Mouse (Mus musculus) embryonic facial prominence, embryonic 14.5 days (tissue): ENCODE measurements around the gene Col6a2. TPM values are rescaled to one million over a fixed set of nuclear protein-coding genes. Genes with fewer than 3 reads are reported as not detected.
A peak's percentile ranks its signal among the peaks of the same experiment; 100 is the strongest.

Experiments used
- ATAC-seq: fragments of 200-750 bp; cut with Nextera tagmentation; 2 replicates; pipeline ENCODE4 v1.8.0; 2017; ENCODE audit warnings: low read depth, moderate number of reproducible peaks, moderate TSS enrichment
- DNase-seq: peaks from one replicate; pipeline ENCODE4 v3.0.0-alpha.2; 2015; ENCODE audit warnings: low spot score
- H3K27ac ChIP-seq: fragments of 300-500 bp; sonication (generic); replicated peaks from 2 replicates; pipeline ENCODE4 v1.5.1; 2014; ENCODE audit warnings: low read depth, mild to moderate bottlenecking, low read length, moderate library complexity
- H3K27me3 ChIP-seq: fragments of 300-500 bp; sonication (generic); replicated peaks from 2 replicates; pipeline ENCODE4 v1.6.1; 2014; ENCODE audit warnings: low read length; ENCODE audit not compliant: control insufficient read depth, insufficient read depth
- H3K36me3 ChIP-seq: fragments of 300-500 bp; sonication (generic); 2 replicates; pipeline ENCODE4 v1.6.1; 2014; ENCODE audit warnings: low read length, mixed read lengths; ENCODE audit not compliant: control insufficient read depth, insufficient read depth
- H3K4me1 ChIP-seq: fragments of 300-500 bp; sonication (generic); 2 replicates; pipeline ENCODE4 v1.6.1; 2014; ENCODE audit warnings: antibody characterized with exemption, low read length; ENCODE audit not compliant: control insufficient read depth, insufficient read depth
- H3K4me2 ChIP-seq: fragments of 300-500 bp; sonication (generic); 2 replicates; pipeline ENCODE4 v1.6.1; 2014; ENCODE audit warnings: low read depth, mild to moderate bottlenecking, low read length, moderate library complexity, mixed read lengths
- H3K4me3 ChIP-seq: fragments of 300-500 bp; sonication (generic); 2 replicates; pipeline ENCODE4 v1.5.1; 2014; ENCODE audit warnings: low read depth, mild to moderate bottlenecking, low read length
- H3K9ac ChIP-seq: fragments of 300-500 bp; sonication (generic); 2 replicates; pipeline ENCODE4 v1.6.1; 2014; ENCODE audit warnings: low read depth, mild to moderate bottlenecking, low read length, moderate library complexity, mixed read lengths
- H3K9me3 ChIP-seq: fragments of 300-500 bp; sonication (generic); 2 replicates; pipeline ENCODE4 v1.6.1; 2016; ENCODE audit warnings: low read length; ENCODE audit not compliant: control insufficient read depth
- WGBS: fragments of 180-500 bp; shearing (Covaris S2); extraction: QIAGEN DNeasy Blood & Tissue Kit; methylation state at CpG from one replicate; pipeline ENCODE4 v1.1.7; 2014; 5-methylcytosine and 5-hydroxymethylcytosine counted together
- polyA plus RNA-seq: library from polyadenylated mRNA; unstranded; fragments of >200 nt; fragmentation: Nextera tagmentation; extraction: Ambion mirVana; gene quantifications from 2 replicates; pipeline ENCODE4 v1.2.1, GENCODE M21; 2014

Gene Col6a2
- polyA plus RNA-seq, 1 experiment from 2014 or later, result 243 TPM

GRCm38 (mm10) chr10:76642628-76643434 lies 19.4 kb upstream of the Col6a2 start:
- ATAC-seq, result peak; percentile 92
- WGBS, result 40% methylated on average over 8 of the region's 9 CpGs
- DNase-seq, result peak; percentile 88
- Histone ChIP-seq H3K27me3 (no peaks in the 10 kb centered on the region), H3K9ac (0 out of 2 replicates have a peak overlapping the region, but pooled peaks have one; percentile 9), H3K4me1 (peaks cover 19% of the 10 kb centered on the region), H3K9me3 (no peaks in the 10 kb centered on the region), H3K4me2 (0 out of 2 replicates have a peak overlapping the region, but pooled peaks have one; percentile 2), H3K4me3 (no peak overlapping the region), H3K36me3 (no peaks in the 10 kb centered on the region), H3K27ac (peak overlapping the region; percentile 93)

- Histone ChIP-seq H3K9ac (no peak overlapping the region), H3K4me3 (no peak overlapping the region), H3K4me1 (peaks cover 19% of the 10 kb centered on the region), H3K36me3 (no peaks in the 10 kb centered on the region), H3K27ac (peak overlapping the region; percentile 93), H3K4me2 (no peak overlapping the region), H3K27me3 (no peaks in the 10 kb centered on the region), H3K9me3 (no peaks in the 10 kb centered on the region)
- DNase-seq (no peak), ATAC-seq (no peak)
- 82% methylated on average over 13 of the region's 13 CpGs for WGBS
Measured at GRCm38 (mm10) chr10:76641894-76642627, 18.6 kb upstream of the Col6a2 start.

- WGBS, result 92% methylated on average over 2 of the region's 2 CpGs
- Histone ChIP-seq H3K9me3 (no peaks in the 10 kb centered on the region), H3K4me1 (peaks cover 32% of the 10 kb centered on the region), H3K27ac (no peak overlapping the region), H3K27me3 (no peaks in the 10 kb centered on the region), H3K9ac (no peak overlapping the region), H3K4me3 (no peak overlapping the region), H3K36me3 (no peaks in the 10 kb centered on the region), H3K4me2 (no peak overlapping the region)
- DNase-seq (no peak), ATAC-seq (no peak)
Measured at GRCm38 (mm10) chr10:76639952-76640351, 16.5 kb upstream of the Col6a2 start.

GRCm38 (mm10) chr10:76636601-76637000 lies 13.2 kb upstream of the Col6a2 start:
- Histone ChIP-seq H3K9me3 (no peaks in the 10 kb centered on the region), H3K27me3 (no peaks in the 10 kb centered on the region), H3K4me1 (peaks cover 38% of the 10 kb centered on the region), H3K27ac (peak overlapping the region; percentile 80), H3K4me2 (no peak overlapping the region), H3K4me3 (no peak overlapping the region), H3K36me3 (no peaks in the 10 kb centered on the region), H3K9ac (no peak overlapping the region)
- ATAC-seq (no peak), DNase-seq (no peak)
- WGBS, result 83% methylated on average over 4 of the region's 4 CpGs

- DNase-seq, result peak; percentile 88
Measured at GRCm38 (mm10) chr10:76636026-76636425, 12.6 kb upstream of the Col6a2 start.

GRCm38 (mm10) chr10:76634584-76634983 lies 11.2 kb upstream of the Col6a2 start:
- peak; percentile 62; the same call in 1 of the 2 replicates for ATAC-seq

More at GRCm38 (mm10) chr10:76636026-76636425, 12.6 kb upstream of the Col6a2 start:
- no peaks in the 10 kb centered on the region for H3K9me3 ChIP-seq
- ATAC-seq, result peak; percentile 9; the same call in 1 of the 2 replicates
- H3K27ac ChIP-seq, result peak overlapping the region; percentile 80
- 27% methylated on average over 3 of the region's 3 CpGs for WGBS
- no peaks in the 10 kb centered on the region for H3K27me3 ChIP-seq
- H3K4me1 ChIP-seq, result peaks cover 38% of the 10 kb centered on the region
- H3K9ac ChIP-seq, result 0 out of 2 replicates have a peak overlapping the region, but pooled peaks have one; percentile 25
- H3K4me3 ChIP-seq, result no peak overlapping the region
- H3K4me2 ChIP-seq, result no peak overlapping the region
- no peaks in the 10 kb centered on the region for H3K36me3 ChIP-seq

GRCm38 (mm10) chr10:76634094-76634571 lies 10.7 kb upstream of the Col6a2 start:
- H3K4me2 ChIP-seq, result no peak overlapping the region
- no peaks in the 10 kb centered on the region for H3K36me3 ChIP-seq
- H3K27me3 ChIP-seq, result no peaks in the 10 kb centered on the region
- peaks cover 38% of the 10 kb centered on the region for H3K4me1 ChIP-seq
- H3K9me3 ChIP-seq, result no peaks in the 10 kb centered on the region
- WGBS, result 24% methylated on average over 7 of the region's 7 CpGs
- H3K9ac ChIP-seq, result no peak overlapping the region
- H3K27ac ChIP-seq, result peak overlapping the region; percentile 75
- ATAC-seq, result peak; percentile 85
- H3K4me3 ChIP-seq, result no peak overlapping the region
- peak; percentile 85 for DNase-seq

More at GRCm38 (mm10) chr10:76634584-76634983, 11.2 kb upstream of the Col6a2 start:
- Histone ChIP-seq H3K4me2 (no peak overlapping the region), H3K9me3 (no peaks in the 10 kb centered on the region), H3K9ac (no peak overlapping the region), H3K36me3 (no peaks in the 10 kb centered on the region), H3K4me3 (no peak overlapping the region), H3K27me3 (no peaks in the 10 kb centered on the region), H3K27ac (peak overlapping the region; percentile 75), H3K4me1 (peaks cover 38% of the 10 kb centered on the region)
- no peak for DNase-seq
- WGBS, result 51% methylated on average over 5 of the region's 5 CpGs

GRCm38 (mm10) chr10:76632630-76633029 lies 9.2 kb upstream of the Col6a2 start:
- WGBS, result 40% methylated on average over 8 of the region's 8 CpGs
- H3K9me3 ChIP-seq, result no peaks in the 10 kb centered on the region
- peak; percentile 68 for DNase-seq

More at GRCm38 (mm10) chr10:76632630-76633029, 9.2 kb upstream of the Col6a2 start:
- peaks cover 38% of the 10 kb centered on the region for H3K4me1 ChIP-seq
- no peak for ATAC-seq
- H3K4me3 ChIP-seq, result no peak overlapping the region
- no peak overlapping the region for H3K9ac ChIP-seq
- H3K27ac ChIP-seq, result peak overlapping the region; percentile 75
- H3K36me3 ChIP-seq, result no peaks in the 10 kb centered on the region
- H3K4me2 ChIP-seq, result no peak overlapping the region
- H3K27me3 ChIP-seq, result no peaks in the 10 kb centered on the region
